Mouse (Mus musculus): ENCODE results near the gene Msi2. TPM values are rescaled to one million over a fixed set of nuclear protein-coding genes. Genes with fewer than 3 reads are reported as not detected.

Gene Msi2
- polyA plus RNA-seq, 1 experiment from 2014 or later: 17.9 TPM

DNA sequence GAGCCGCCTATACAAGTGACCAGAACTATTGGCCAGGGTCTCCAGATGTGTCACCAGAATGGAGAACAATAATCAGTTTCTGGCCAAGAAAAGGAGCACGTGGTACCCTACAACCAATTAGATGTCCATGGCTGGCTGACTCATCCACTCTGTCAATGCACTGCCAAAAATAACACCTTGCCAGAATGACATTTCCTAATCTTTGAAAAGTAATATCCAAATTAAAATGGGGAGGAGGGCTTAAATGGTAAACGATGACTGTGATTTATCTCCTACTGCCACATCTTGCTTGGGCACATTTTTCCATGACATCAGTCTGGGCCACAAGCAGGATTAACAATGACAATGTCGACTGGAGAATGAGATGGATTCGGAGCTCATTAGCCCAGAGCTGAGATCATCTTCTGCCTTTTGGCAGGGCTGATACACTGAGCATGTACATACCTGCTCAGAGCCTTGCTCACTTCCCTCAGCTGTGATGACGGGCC, 147.6 kb downstream of the Msi2 start:
- Histone ChIP-seq H3K4me2 (replicated peaks; ENCODE audit: low read depth, low read length) (no peak overlapping the region), H3K36me3 (ENCODE audit: control insufficient read depth, insufficient read depth, low read length) (no peaks in the 10 kb centered on the region), H3K9ac (replicated peaks; ENCODE audit: low read depth, low read length) (no peak overlapping the region), H3K4me3 (ENCODE audit: low read depth, low read length) (no peak overlapping the region), H3K27me3 (ENCODE audit: control insufficient read depth, insufficient read depth, low read length) (no peaks in the 10 kb centered on the region), H3K27ac (ENCODE audit: low read length) (no peak overlapping the region), H3K9me3 (ENCODE audit: control insufficient read depth, low read depth, low read length) (no peaks in the 10 kb centered on the region), H3K4me1 (ENCODE audit: control insufficient read depth, insufficient read depth, low read length) (0 out of 2 replicates have a peak, but pooled peaks cover 5% of the 10 kb centered on the region)
- WGBS: 76% methylated on average over 6 of the region's 6 CpGs
- ATAC-seq (ENCODE audit: insufficient number of reproducible peaks, insufficient read depth, low FRiP score, low read depth): no peak

DNA sequence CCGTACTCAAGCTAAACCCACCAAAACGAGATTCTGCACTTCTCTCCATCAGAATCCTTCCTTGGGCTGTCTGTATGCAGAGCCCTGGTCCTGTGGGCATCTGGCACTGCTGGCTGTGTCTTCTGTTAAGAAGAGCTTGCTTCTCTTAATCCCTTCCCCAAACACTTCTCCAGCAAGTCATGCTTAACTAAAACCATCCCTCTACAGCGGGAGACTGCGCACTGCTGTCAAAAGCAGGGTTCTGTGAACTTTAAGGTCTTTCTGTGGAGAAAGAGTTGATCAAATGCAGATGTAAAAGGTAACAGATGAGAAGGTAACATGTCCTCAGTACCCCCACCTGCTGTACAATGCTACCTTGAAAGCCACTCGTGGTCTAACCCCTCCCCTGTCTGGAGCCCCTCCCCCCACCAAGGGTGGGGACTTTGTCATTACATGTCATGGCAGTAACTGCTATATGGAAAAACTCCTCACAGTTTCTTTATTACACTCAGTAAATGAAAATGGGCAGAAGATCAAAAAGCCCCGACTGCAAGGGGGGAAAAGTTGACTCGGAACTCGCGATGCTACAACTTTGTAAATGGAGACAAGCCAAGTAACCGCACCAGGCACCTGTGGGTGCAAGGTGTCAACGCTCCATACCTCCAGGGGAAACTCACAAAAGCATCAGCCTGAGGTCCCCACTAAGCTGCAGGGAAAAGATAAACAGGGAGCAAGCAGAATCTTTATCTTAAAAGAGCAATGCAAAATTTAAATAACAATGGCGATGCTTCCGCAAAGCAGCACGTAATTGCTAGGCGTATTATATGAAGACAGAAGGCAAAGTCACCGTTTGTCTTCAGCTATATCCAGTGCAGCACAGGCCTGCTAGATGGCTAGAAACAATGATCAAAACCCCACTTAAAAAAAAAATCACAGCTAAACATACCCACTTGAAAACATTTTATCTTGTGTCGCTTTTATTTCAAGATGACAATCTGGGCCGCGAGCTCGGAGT, 151.4 kb downstream of the Msi2 start:
- Histone ChIP-seq H3K9ac (replicated peaks; ENCODE audit: low read depth, low read length) (no peak overlapping the region), H3K27me3 (ENCODE audit: control insufficient read depth, insufficient read depth, low read length) (no peaks in the 10 kb centered on the region), H3K36me3 (ENCODE audit: control insufficient read depth, insufficient read depth, low read length) (no peaks in the 10 kb centered on the region), H3K27ac (ENCODE audit: low read length) (no peak overlapping the region), H3K4me2 (replicated peaks; ENCODE audit: low read depth, low read length) (no peak overlapping the region), H3K4me3 (ENCODE audit: low read depth, low read length) (no peak overlapping the region), H3K4me1 (ENCODE audit: control insufficient read depth, insufficient read depth, low read length) (peaks cover 2% of the 10 kb centered on the region; the same call in 1 of the 2 replicates), H3K9me3 (ENCODE audit: control insufficient read depth, low read depth, low read length) (no peaks in the 10 kb centered on the region)
- no peak for ATAC-seq (ENCODE audit: insufficient number of reproducible peaks, insufficient read depth, low FRiP score, low read depth)
- WGBS: 71% methylated on average over 20 of the region's 20 CpGs

DNA sequence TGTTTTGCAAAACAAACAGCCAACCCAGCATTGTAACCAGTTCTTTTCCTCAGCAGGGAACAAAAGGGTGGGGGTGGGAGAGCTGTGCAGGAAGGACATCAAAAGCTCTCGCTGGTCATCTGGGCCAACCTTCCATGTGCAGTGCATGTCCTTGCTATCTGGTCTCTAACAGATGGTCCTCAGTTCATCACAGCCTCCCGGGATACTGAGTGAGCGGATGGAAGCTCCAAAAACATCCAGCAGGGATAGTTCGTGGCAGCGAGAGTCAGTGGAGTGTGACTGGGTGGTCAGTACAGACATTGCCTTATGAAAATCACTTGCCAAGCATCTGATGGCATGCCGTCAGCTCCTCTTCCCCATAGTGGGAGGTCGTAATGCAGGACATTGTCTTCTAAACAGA, 153.5 kb downstream of the Msi2 start:
- 80% methylated on average over 7 of the region's 7 CpGs for WGBS
- H3K4me2 ChIP-seq (replicated peaks; ENCODE audit: low read depth, low read length): no peak overlapping the region
- H3K9me3 ChIP-seq (ENCODE audit: control insufficient read depth, low read depth, low read length): no peaks in the 10 kb centered on the region
- H3K9ac ChIP-seq (replicated peaks; ENCODE audit: low read depth, low read length): no peak overlapping the region
- peaks cover 13% of the 10 kb centered on the region for H3K4me1 ChIP-seq (ENCODE audit: control insufficient read depth, insufficient read depth, low read length)
- no peaks in the 10 kb centered on the region for H3K36me3 ChIP-seq (ENCODE audit: control insufficient read depth, insufficient read depth, low read length)
- no peaks in the 10 kb centered on the region for H3K27me3 ChIP-seq (ENCODE audit: control insufficient read depth, insufficient read depth, low read length)
- H3K27ac ChIP-seq (ENCODE audit: low read length): no peak overlapping the region
- H3K4me3 ChIP-seq (ENCODE audit: low read depth, low read length): no peak overlapping the region
- no peak for ATAC-seq (ENCODE audit: insufficient number of reproducible peaks, insufficient read depth, low FRiP score, low read depth)

DNA sequence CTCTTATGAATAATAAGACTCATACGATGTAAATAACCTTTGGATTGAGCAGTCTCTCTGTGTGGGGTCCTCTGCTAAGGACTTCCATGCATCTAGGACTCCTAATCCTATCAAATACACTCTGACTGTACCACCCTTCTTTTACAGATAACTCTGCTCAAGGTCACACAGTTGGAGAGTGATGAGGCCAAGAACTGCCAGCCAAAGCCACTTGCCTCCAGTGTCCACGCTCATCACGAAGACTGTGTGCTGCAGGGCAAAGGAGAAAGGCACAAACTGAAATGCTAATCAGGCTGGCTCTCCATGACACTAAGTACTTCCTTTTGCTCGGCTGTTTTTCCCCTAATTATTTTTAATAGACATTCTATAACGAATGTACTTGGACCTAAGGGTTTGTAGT, 153.9 kb downstream of the Msi2 start:
- Histone ChIP-seq H3K9me3 (ENCODE audit: control insufficient read depth, low read depth, low read length) (no peaks in the 10 kb centered on the region), H3K4me2 (replicated peaks; ENCODE audit: low read depth, low read length) (no peak overlapping the region), H3K4me1 (ENCODE audit: control insufficient read depth, insufficient read depth, low read length) (peaks cover 13% of the 10 kb centered on the region), H3K27me3 (ENCODE audit: control insufficient read depth, insufficient read depth, low read length) (no peaks in the 10 kb centered on the region), H3K4me3 (ENCODE audit: low read depth, low read length) (no peak overlapping the region), H3K36me3 (ENCODE audit: control insufficient read depth, insufficient read depth, low read length) (no peaks in the 10 kb centered on the region), H3K27ac (ENCODE audit: low read length) (no peak overlapping the region), H3K9ac (replicated peaks; ENCODE audit: low read depth, low read length) (no peak overlapping the region)
- 78% methylated on average over 5 of the region's 5 CpGs for WGBS
- ATAC-seq (ENCODE audit: insufficient number of reproducible peaks, insufficient read depth, low FRiP score, low read depth): no peak

DNA sequence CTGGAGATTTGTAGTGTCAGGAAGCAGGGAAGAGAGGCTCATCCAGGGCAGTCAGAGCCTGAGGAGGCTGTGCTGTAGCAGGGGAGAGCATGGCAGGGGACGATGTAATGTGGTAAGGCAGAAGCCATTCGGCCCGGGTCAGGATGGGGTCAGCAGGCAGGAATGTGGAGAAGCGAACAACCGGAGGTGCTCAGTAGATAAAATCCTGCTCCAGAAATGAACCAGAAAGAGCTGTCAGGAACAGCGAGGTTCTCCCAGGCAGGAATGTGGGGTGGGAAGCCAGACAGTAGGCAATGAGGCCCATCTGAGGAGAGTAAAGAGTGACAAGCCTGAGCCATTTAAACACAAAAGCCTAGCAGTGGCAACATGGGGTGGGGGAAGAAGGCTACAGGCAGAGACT, 157.1 kb downstream of the Msi2 start:
- Histone ChIP-seq H3K9me3 (ENCODE audit: control insufficient read depth, low read depth, low read length) (no peaks in the 10 kb centered on the region), H3K4me2 (replicated peaks; ENCODE audit: low read depth, low read length) (no peak overlapping the region), H3K4me3 (ENCODE audit: low read depth, low read length) (no peak overlapping the region), H3K9ac (replicated peaks; ENCODE audit: low read depth, low read length) (no peak overlapping the region), H3K4me1 (ENCODE audit: control insufficient read depth, insufficient read depth, low read length) (peaks cover 36% of the 10 kb centered on the region), H3K36me3 (ENCODE audit: control insufficient read depth, insufficient read depth, low read length) (no peaks in the 10 kb centered on the region), H3K27me3 (ENCODE audit: control insufficient read depth, insufficient read depth, low read length) (no peaks in the 10 kb centered on the region), H3K27ac (ENCODE audit: low read length) (peak overlapping the region; percentile 46; the same call in 1 of the 2 replicates)
- ATAC-seq (ENCODE audit: insufficient number of reproducible peaks, insufficient read depth, low FRiP score, low read depth): no peak
- WGBS: 5% methylated on average over 6 of the region's 6 CpGs

DNA sequence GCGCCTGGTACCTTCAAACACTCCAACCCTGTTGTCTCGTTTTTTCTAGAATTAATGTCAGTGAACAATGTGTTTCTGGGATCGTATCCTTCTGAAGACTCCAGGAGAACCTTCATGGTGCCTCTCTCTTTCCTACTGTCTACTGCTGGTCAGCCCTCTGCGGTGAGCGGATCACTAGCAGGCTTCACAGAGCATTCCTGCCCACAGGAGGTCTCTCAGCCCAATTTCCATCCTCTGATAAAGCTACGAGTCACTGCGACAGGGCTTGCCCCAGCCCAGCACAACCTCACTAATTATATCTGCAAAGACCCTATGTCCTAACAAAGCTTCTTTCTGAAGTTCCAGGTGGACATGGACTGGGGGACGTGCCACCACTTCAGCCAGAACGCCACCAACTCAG, 157.7 kb downstream of the Msi2 start:
- H3K4me2 ChIP-seq (replicated peaks; ENCODE audit: low read depth, low read length): no peak overlapping the region
- peaks cover 41% of the 10 kb centered on the region for H3K4me1 ChIP-seq (ENCODE audit: control insufficient read depth, insufficient read depth, low read length)
- no peak overlapping the region for H3K9ac ChIP-seq (replicated peaks; ENCODE audit: low read depth, low read length)
- WGBS: 76% methylated on average over 9 of the region's 9 CpGs
- no peaks in the 10 kb centered on the region for H3K9me3 ChIP-seq (ENCODE audit: control insufficient read depth, low read depth, low read length)
- no peak for ATAC-seq (ENCODE audit: insufficient number of reproducible peaks, insufficient read depth, low FRiP score, low read depth)
- no peaks in the 10 kb centered on the region for H3K27me3 ChIP-seq (ENCODE audit: control insufficient read depth, insufficient read depth, low read length)
- no peaks in the 10 kb centered on the region for H3K36me3 ChIP-seq (ENCODE audit: control insufficient read depth, insufficient read depth, low read length)
- peak overlapping the region; percentile 46; the same call in 1 of the 2 replicates for H3K27ac ChIP-seq (ENCODE audit: low read length)
- H3K4me3 ChIP-seq (ENCODE audit: low read depth, low read length): no peak overlapping the region

DNA sequence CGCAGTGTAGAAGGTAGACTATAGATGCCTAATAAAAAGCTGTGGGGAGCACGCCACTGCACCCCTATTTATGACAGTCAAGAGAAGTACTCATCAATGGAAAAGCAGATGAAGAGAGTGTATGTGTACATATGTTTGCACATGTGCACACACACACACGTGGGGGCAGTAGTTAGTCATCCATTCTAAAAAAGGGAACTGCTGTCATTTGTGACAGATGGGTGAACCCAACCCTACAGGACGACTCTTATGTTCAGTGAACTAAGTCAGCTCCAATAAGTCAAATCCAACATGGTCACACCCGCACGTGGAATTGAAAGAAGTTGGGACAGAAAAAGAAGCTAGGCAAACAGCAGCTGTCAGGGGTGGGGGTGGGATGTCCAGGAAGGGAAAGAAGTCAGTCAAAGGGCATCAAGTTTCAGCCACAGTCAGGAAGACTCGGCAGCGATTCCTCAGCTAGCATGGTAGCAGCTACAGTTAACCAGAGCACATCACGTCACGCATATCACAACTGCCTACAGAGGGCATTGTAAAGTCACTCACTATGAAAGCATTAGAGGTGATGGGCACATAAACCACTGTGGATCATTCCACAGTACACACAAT, 158.8 kb downstream of the Msi2 start:
- no peak overlapping the region for H3K9ac ChIP-seq (replicated peaks; ENCODE audit: low read depth, low read length)
- no peak overlapping the region for H3K4me2 ChIP-seq (replicated peaks; ENCODE audit: low read depth, low read length)
- H3K4me1 ChIP-seq (ENCODE audit: control insufficient read depth, insufficient read depth, low read length): peaks cover 52% of the 10 kb centered on the region
- ATAC-seq (ENCODE audit: insufficient number of reproducible peaks, insufficient read depth, low FRiP score, low read depth): no peak
- no peaks in the 10 kb centered on the region for H3K27me3 ChIP-seq (ENCODE audit: control insufficient read depth, insufficient read depth, low read length)
- no peak overlapping the region for H3K27ac ChIP-seq (ENCODE audit: low read length)
- H3K36me3 ChIP-seq (ENCODE audit: control insufficient read depth, insufficient read depth, low read length): no peaks in the 10 kb centered on the region
- H3K9me3 ChIP-seq (ENCODE audit: control insufficient read depth, low read depth, low read length): no peaks in the 10 kb centered on the region
- WGBS: 47% methylated on average over 10 of the region's 10 CpGs
- H3K4me3 ChIP-seq (ENCODE audit: low read depth, low read length): no peak overlapping the region

DNA sequence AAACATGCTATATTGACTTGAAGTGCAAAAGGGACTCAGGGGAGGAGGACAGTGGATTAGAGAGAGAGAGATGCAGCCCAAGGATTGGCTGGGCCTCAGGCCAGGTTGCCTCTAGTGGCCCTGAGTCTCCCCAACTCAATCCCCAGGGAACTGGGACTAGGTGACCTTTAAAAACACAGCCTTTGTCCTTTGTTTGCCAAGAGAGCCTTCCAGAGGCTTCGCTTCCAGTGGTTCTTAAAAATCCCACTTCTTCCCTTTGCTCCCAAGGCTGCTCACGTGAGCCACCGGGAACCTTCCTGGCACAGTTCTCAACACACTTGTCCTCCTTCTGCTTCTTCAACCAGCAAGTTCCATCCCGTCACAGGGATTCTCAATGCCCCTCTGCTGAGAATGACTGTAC, 159.6 kb downstream of the Msi2 start:
- Histone ChIP-seq H3K4me1 (ENCODE audit: control insufficient read depth, insufficient read depth, low read length) (peaks cover 60% of the 10 kb centered on the region), H3K9ac (replicated peaks; ENCODE audit: low read depth, low read length) (no peak overlapping the region), H3K27ac (ENCODE audit: low read length) (no peak overlapping the region), H3K27me3 (ENCODE audit: control insufficient read depth, insufficient read depth, low read length) (no peaks in the 10 kb centered on the region), H3K9me3 (ENCODE audit: control insufficient read depth, low read depth, low read length) (no peaks in the 10 kb centered on the region), H3K36me3 (ENCODE audit: control insufficient read depth, insufficient read depth, low read length) (no peaks in the 10 kb centered on the region), H3K4me2 (replicated peaks; ENCODE audit: low read depth, low read length) (no peak overlapping the region), H3K4me3 (ENCODE audit: low read depth, low read length) (no peak overlapping the region)
- no peak for ATAC-seq (ENCODE audit: insufficient number of reproducible peaks, insufficient read depth, low FRiP score, low read depth)
- 88% methylated on average over 4 of the region's 4 CpGs for WGBS

All from stomach, embryonic 14.5 days (tissue).